Comparison of ENCODE assay signal across 12 mouse cellular contexts in the genomic region with DNA sequence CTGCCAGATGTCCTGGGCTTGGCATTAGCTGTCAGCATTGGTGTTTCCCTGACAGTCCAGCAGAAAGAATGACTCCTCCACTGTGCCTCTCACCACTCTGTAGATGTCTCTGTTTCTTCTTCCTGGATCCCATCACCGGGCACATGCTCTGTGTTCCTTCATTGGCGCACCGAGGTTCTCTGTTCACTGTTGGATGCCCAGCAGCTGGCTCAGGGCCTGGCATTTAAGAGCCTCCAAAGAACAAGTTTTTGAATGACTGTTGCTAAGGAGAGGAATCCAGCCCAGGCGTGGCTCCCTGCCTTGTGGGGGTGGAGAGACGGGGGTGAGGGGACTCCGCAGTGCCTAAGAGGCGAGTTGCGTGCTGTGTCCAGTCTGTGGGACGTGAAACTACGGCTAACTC.
DNase-seq lines count a peak whose midpoint lies in the region; ATAC-seq and TF ChIP-seq lines count a peak whose summit lies in the region.
"Had no signal": no experiment of that assay in that cellular context is flagged by ENCODE, and none has a peak within 500 bp of the region (broad histone marks: within the 10 kb centered on the region; RNA-seq: fewer than 3 reads in every experiment).

No protein-coding gene starts in this region.

- DNase-seq in heart, postnatal 4 days = peak; percentile 21
- no peak for DNase-seq in heart, adult 11 months
- DNase-seq in MN1 (ENCODE audit: low spot score) = peak; percentile 20
- DNase-seq in brain, adult 2 months (ENCODE audit: low read depth, low spot score) = peak; percentile 70
- DNase-seq in layer of hippocampus, postnatal 14 days (ENCODE audit: low spot score in 2 of 2) = peak; percentile 54 to 81
- no peak for DNase-seq in thymus, adult 2 months
- DNase-seq in kidney, adult 2 months = no peak
- DNase-seq: kidney, postnatal 14 days; lung, postnatal 14 days; thymus, postnatal 25 days had no signal

- H3K27ac ChIP-seq in thymus, adult 2 months (ENCODE audit: control insufficient read depth, insufficient read depth, low read length) = no peak overlapping the region
- H3K27ac ChIP-seq in kidney, adult 2 months (ENCODE audit: insufficient read depth, low read depth, low read length) = no peak overlapping the region
- no peak overlapping the region for H3K27ac ChIP-seq in liver, embryonic 12.5 days
- H3K27ac ChIP-seq: limb, embryonic 15.5 days had no signal

- WGBS in thymus, adult 2 months = 97% methylated on average over 10 of the region's 10 CpGs
- 81% methylated on average over 10 of the region's 10 CpGs for WGBS in kidney, adult 2 months
- 86% methylated on average over 10 of the region's 10 CpGs for WGBS in liver, embryonic 12.5 days (ENCODE audit: insufficient replicate concordance)

- no peaks in the 10 kb centered on the region for H3K27me3 ChIP-seq in thymus, adult 2 months (ENCODE audit: control insufficient read depth, insufficient read depth, low read length)
- H3K27me3 ChIP-seq in kidney, adult 2 months (replicated peaks; ENCODE audit: control insufficient read depth, insufficient read depth, low read length) = no peaks in the 10 kb centered on the region
- no peaks in the 10 kb centered on the region for H3K27me3 ChIP-seq in liver, embryonic 12.5 days (replicated peaks)
- H3K27me3 ChIP-seq: limb, embryonic 15.5 days had no signal

- no peak overlapping the region for H3K4me2 ChIP-seq in liver, embryonic 12.5 days
- H3K4me2 ChIP-seq: limb, embryonic 15.5 days had no signal

- TF ChIP-seq CTCF in thymus, adult 2 months (IDR thresholded peaks at IDR 0.05; ENCODE audit: borderline replicate concordance, control insufficient read depth, extremely low read depth, insufficient read depth, low read length, poor library complexity) = no peak
- no peak for TF ChIP-seq CTCF in kidney, adult 2 months (conservative IDR thresholded peaks at IDR 0.05; ENCODE audit: insufficient read depth, insufficient read length, low read depth, low read length)

- no peak overlapping the region for H3K9ac ChIP-seq in liver, embryonic 12.5 days
- H3K9ac ChIP-seq: limb, embryonic 15.5 days had no signal

- TF ChIP-seq POLR2A in thymus, adult 2 months (IDR thresholded peaks at IDR 0.05; ENCODE audit: control insufficient read depth, extremely low read depth, insufficient read depth, low read length, poor library complexity) = no peak
- TF ChIP-seq POLR2A in kidney, adult 2 months (IDR thresholded peaks at IDR 0.05; ENCODE audit: low read depth, low read length) = no peak

- H3K4me3 ChIP-seq in thymus, adult 2 months (ENCODE audit: control insufficient read depth, insufficient read depth, low read length) = no peak overlapping the region
- H3K4me3 ChIP-seq in kidney, adult 2 months (ENCODE audit: insufficient read depth, low read depth, low read length) = no peak overlapping the region
- no peak overlapping the region for H3K4me3 ChIP-seq in liver, embryonic 12.5 days
- H3K4me3 ChIP-seq: limb, embryonic 15.5 days had no signal

- peaks cover 8% of the 10 kb centered on the region for H3K36me3 ChIP-seq in thymus, adult 2 months (ENCODE audit: control insufficient read depth, insufficient read depth, low read length)
- H3K36me3 ChIP-seq in kidney, adult 2 months (ENCODE audit: control insufficient read depth, insufficient read depth, low read length) = no peaks in the 10 kb centered on the region
- H3K36me3 ChIP-seq in liver, embryonic 12.5 days = peaks cover 8% of the 10 kb centered on the region; the same call in 1 of the 2 replicates

- H3K4me1 ChIP-seq in thymus, adult 2 months (replicated peaks; ENCODE audit: control insufficient read depth, insufficient read depth, low read length) = peaks cover 15% of the 10 kb centered on the region
- no peaks in the 10 kb centered on the region for H3K4me1 ChIP-seq in kidney, adult 2 months (ENCODE audit: control insufficient read depth, insufficient read depth, low read length)
- H3K4me1 ChIP-seq in liver, embryonic 12.5 days = no peaks in the 10 kb centered on the region

- no peaks in the 10 kb centered on the region for H3K9me3 ChIP-seq in liver, embryonic 12.5 days (replicated peaks)
- H3K9me3 ChIP-seq: limb, embryonic 15.5 days had no signal

- no peak for ATAC-seq in liver, embryonic 12.5 days

Comparison
In these comparisons a context has a peak if more than half of its experiments do, and no peak if none do; other contexts are left out.
1. DNase-seq: peak in heart, postnatal 4 days (single experiment), MN1 (single experiment), brain, adult 2 months (single experiment) and layer of hippocampus, postnatal 14 days (2 of 2); none in heart, adult 11 months (single experiment), thymus, adult 2 months (single experiment) and kidney, adult 2 months (single experiment).